22 mouse cellular contexts compared by ENCODE assay signal in the genomic region with DNA sequence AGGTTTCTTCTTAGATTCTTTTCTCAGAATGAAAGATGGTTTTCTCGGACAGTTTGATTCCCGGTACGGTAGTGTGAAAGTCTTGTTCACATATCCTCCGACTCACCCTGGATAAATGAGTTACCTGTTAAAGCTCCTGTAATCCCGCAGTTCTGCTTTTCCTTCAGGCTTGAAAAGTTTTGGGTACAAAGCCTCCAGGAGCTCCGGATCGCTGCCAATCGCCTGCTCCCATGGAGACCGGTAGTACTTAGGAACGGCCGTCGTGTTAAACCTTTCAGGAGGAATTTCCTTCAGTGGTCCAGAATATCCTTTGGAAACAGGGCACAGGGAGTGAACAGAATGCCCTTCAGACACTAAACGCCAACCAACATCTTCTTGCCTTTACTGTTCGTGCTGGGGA. TPM values are rescaled to one million over a fixed set of nuclear protein-coding genes. Genes with fewer than 3 reads are reported as not detected.
"Had no signal": no experiment of that assay in that cellular context is flagged by ENCODE, and none has a peak within 500 bp of the region (broad histone marks: within the 10 kb centered on the region; RNA-seq: fewer than 3 reads in every experiment).

No protein-coding gene starts in this region.

- H3K9me3 ChIP-seq: intestine, embryonic 15.5 days; liver, embryonic 13.5 days; neural tube, embryonic 12.5 days; neural tube, embryonic 15.5 days; stomach, embryonic 15.5 days had no signal

- ATAC-seq: intestine, embryonic 15.5 days had no signal

- DNase-seq: layer of hippocampus, postnatal 36 days; liver, embryonic 13.5 days; lung, adult 2 months; lung, postnatal 14 days; lung, postnatal 4 days; midbrain, embryonic 14.5 days; right cerebral cortex, adult 18-20 months; right cerebral cortex, postnatal 25 days; spleen, adult 18-20 months; thymus, postnatal 36 days had no signal

- H3K27me3 ChIP-seq: intestine, embryonic 15.5 days; liver, embryonic 13.5 days; neural tube, embryonic 12.5 days; neural tube, embryonic 15.5 days; stomach, embryonic 15.5 days had no signal

- H3K27ac ChIP-seq: intestine, embryonic 15.5 days; kidney, postnatal 0 days; left cerebral cortex, adult 2 months; liver, embryonic 13.5 days; neural tube, embryonic 12.5 days; neural tube, embryonic 15.5 days; stomach, embryonic 15.5 days had no signal

- H3K4me1 ChIP-seq: intestine, embryonic 15.5 days; liver, embryonic 13.5 days; neural tube, embryonic 12.5 days; neural tube, embryonic 15.5 days; stomach, embryonic 15.5 days had no signal

- H3K4me3 ChIP-seq: intestine, embryonic 15.5 days; left cerebral cortex, adult 2 months; liver, embryonic 13.5 days; neural tube, embryonic 12.5 days; neural tube, embryonic 15.5 days; stomach, embryonic 15.5 days had no signal

- H3K36me3 ChIP-seq: intestine, embryonic 15.5 days; liver, embryonic 13.5 days; neural tube, embryonic 12.5 days; neural tube, embryonic 15.5 days; stomach, embryonic 15.5 days had no signal

- H3K4me2 ChIP-seq: intestine, embryonic 15.5 days; liver, embryonic 13.5 days; midbrain, embryonic 11.5 days; neural tube, embryonic 12.5 days; neural tube, embryonic 15.5 days; stomach, embryonic 15.5 days had no signal

- H3K9ac ChIP-seq: intestine, embryonic 15.5 days; liver, embryonic 13.5 days; neural tube, embryonic 12.5 days; neural tube, embryonic 15.5 days; stomach, embryonic 15.5 days had no signal

RNA-seq across cellular contexts. Expression of a gene that starts 21.3 kb away (rescaled TPM):
- total RNA-seq: layer of hippocampus, postnatal 10 days; left cerebral cortex, adult 2 months; megakaryocyte progenitor cell, adult 5-6 weeks; megakaryocyte-erythroid progenitor cell, adult 5-6 weeks had no signal
- polyA plus RNA-seq: kidney, postnatal 0 days; liver, adult 2 months; midbrain, embryonic 11.5 days; midbrain, embryonic 14.5 days; midbrain, postnatal 0 days had no signal
